Mouse (Mus musculus): ENCODE data around the gene Cmklr1.
A peak's percentile ranks its signal among the peaks of the same experiment; 100 is the strongest.

Gene Cmklr1

DNA sequence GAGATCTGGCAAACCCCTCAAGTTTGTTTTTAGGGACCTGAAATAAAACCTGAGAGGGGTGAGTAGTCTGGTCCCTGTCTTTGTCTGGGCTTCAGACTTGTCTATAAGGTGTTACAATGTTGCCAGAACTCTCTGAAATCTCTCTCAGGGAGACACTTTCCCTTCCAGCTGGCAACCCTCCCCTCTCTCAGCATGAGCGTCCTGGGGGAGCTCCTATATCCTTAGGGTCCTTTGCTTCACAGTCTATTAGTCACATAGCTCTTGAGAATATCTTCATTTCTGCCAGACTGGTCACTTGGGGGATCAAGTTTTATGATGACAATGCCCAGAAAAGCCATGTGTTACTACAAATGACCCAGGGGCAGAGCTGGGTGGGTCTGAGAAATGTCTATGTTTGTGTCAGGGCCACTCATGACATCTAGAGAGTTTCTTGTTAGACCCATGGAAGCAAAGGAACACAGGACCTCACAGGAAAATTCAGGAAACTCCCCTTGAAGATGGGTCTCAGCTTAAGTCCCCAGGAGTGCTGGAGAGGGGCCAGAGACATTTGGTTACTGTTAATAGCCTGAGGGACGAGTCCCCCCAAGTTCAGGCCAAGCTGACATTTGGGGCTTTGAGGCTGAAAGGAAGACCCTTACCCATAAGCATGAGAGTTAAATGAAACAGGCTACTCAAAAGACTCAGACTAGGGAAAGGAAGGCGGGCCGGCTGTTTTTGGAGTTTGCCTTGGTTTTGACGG, 66.6 kb downstream of the Cmklr1 start:
- DNase-seq, result no peak

DNA sequence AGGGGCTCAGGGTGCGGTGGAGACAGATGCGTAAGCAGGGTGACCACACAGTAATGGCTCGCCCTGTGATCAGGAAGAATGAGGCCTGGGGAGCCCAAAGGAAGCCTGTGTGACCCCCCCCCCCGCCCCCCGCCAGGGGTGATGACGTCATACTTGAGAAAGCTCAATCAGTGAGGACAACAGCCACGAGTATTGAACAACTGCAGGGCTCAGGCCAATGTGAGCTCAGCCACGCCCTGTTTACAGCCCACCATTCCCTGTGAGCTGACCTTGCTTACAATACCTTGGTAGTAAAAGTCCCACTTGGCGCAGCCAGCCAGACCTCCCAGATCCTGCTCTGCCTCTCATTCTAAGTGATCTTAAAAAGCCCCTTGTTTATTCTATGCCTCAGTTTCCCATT, 69.4 kb downstream of the Cmklr1 start:
- DNase-seq, result no peak

DNA sequence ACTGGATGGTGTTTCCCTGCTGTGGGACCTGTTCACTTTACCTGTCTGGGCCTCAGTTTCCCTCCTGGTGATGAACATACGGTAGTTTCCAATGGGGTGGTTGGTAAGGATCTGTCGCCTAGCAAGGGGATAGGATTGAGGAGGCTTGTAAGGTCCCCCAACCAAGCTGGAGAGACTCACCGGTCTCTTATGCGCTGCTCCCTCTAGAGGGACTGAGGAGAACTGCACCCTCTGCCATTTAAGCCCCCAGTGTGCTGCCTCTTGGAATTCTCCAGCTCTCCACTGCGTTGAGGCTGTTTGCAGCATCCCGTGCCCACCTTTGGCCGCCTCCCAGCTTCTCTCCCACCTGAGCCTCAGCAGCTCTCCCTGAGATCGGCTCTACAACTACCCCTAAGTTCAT, 70.0 kb downstream of the Cmklr1 start:
- peak; percentile 57 for DNase-seq

DNA sequence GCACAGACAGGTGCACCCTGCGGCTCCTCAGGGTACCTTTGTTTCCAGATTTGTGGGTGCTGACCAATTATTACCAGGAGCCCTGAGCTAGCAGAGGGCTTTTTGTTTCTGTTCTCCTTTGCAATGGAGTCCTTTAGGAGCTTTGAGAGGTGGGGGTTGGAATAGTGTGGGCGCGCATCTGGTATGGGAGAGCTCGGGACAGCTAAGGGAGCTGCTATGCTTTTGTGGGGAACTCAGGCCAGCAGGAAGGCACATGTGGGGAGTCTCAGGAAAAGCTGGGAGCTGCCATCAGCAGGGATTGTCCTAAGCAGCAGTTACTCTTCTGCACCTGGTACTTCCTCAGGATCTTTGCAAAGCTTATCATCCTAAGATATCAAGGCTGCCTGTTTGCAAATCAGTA, 71.1 kb downstream of the Cmklr1 start:
- no peak for DNase-seq

DNA sequence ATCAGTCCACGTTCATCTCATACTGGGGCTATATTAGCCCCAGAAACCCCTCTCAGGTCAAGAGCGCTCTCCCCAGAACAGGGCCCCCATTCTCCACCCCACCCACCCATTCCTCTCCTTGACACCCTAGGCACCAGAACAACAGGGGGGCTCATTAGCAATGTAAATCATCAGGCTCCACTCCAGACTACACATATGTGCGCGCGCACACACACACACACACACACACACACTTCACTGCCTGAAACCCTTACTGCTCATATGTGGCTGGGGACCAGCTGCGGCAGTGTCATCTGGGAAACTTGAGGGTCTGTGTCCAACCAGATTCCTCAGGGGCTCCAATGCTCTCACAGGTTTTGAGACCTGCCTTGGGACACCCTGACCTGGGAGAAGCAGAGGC, 71.8 kb downstream of the Cmklr1 start:
- no peak for DNase-seq

DNA sequence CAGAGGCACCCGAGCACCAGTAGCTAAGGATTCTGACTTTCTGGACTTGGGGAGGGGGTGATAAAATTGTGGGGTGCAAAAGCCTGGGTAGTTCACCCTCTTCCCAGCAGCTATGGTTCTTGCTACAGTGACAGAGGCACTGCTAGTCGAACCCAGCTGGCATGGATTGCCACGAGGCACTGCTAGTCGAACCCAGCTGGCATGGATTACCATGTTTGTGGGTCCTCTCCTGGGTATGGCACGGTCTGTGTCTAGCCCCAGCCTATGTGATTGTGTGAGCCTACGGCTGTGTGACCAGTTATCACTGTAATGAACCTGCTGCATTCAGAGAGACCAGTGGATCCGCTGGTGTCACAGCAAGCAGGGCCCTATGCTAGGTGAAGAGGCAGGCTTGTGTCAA, 72.7 kb downstream of the Cmklr1 start:
- no peak for DNase-seq

DNA sequence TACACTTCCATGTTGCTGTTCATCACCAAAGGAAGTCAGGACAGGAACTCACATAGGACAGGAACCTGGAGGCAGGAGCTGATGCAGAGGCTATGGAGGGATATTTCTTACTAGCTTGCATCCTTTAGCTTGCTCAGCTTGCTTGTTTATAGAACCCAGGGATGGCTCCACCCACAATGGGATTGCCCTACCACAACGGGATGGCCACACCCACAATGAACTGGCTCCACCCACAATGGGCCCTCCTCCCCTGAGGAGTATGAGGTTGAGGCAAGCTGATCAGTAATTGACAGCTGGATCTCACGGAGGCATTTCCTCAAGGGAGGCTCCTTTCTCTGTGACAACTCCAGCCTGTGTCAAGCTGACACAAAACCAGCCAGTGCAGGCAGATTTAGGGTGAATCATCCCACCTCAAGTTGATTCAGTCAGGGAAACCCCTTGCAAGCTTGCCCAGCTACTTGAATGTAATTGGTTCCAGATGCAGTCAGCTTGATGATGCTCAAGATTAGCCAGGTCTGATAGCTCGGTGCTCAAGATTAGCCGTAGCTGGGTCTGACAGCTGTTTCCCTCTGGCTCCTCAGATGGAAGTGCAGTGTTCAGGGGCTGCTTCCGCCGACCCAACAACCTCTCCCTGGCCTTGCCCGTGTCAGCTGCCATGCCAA, 80.0 kb downstream of the Cmklr1 start:
- no peak for DNase-seq

DNA sequence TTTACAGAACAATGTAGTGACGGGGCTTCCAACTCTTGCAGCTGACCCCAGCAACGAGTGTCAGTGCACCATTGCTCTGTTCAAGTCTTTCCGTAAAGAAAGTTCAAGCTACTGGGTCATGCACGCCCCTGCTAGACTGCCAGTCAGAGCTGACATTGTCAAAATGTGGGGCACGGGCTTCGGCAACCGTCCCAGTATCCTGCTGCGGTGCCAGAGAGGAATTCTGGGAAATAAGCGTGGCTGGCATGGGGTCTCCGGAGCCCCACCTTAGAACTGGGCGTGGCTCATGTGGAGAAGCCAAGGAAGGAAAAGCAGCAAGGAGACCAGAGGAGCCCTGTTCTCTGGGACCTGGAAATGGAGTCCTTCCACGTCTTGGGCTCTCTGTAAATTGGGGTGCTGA, 84.4 kb downstream of the Cmklr1 start:
- DNase-seq, result no peak

DNA sequence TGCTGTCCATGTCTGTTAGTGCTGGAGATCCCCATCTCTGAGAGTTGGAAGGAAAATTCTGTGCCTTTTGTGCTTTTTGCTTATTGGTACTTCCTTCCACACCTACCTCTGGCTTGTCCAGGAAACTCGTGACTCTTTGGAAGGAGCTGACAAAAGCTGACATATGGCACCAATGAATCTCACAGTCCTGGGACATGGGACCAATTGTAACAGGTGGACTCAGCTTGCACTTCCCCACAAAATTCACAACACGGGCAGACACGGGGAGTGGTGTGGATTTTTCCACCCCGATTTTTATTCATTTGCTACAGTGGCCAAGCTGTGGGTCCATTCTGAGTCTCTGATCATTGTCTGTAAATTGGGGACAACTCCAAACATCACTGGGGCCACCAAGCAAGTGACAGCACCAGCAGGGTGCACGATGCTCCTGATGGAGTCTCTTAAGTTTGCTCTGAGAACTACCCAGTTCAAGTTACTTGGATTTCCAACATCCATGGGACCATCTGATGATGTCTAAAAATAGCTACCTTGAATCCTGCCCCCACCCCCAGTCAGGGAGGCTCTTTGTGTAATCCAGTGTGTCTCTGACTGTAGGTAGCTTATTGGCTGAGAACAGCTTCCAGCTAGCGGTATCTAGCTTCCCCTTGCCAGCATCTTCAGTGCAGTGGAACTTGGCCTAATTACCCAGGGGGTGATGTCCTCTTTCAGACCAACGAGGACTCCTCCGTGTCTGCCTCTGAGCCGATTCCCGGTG, 84.9 kb downstream of the Cmklr1 start:
- DNase-seq, result no peak

DNA sequence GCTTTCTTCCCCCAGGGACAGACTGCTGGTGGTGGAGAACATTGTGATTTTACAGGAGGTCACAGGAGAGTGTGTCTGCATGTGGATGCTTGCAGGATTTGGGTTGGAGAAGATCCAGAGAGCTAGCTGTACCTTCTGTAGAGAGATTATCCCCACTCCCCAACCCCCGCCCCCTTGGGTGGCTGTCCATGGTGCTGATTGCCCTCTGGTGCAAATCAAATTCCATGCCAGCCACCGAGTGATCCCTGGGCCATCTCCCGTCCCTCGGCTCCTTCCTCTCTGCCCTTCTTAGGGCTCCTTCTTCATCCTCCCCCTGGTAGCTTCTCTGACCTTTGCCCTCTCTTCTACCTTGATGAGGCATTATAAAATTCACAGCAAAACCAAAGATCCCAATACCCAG, 85.8 kb downstream of the Cmklr1 start:
- no peak for DNase-seq
